Mouse (Mus musculus) megakaryocyte, embryonic 14.5 days (primary cell): ENCODE measurements around the gene Tbxas1.

Experiments
- FLI1 ChIP-seq: IDR thresholded peaks from 2 replicates; pipeline ENCODE4 v1.6.1; 2012; ENCODE audit warnings: low read length, inconsistent platforms, mixed read lengths
- GATA1 ChIP-seq: IDR thresholded peaks from 3 replicates; pipeline ENCODE4 v1.6.1; 2012; ENCODE audit warnings: mixed read lengths, low read length, inconsistent platforms, borderline replicate concordance

- no peak for TF ChIP-seq GATA1
- no peak for TF ChIP-seq FLI1
These were observed 8.4 kb upstream of the Tbxas1 start for GRCm38 (mm10) chr6:38866761-38867160.
